Mouse (Mus musculus) testis, adult 10 weeks (tissue): ENCODE results near the gene Cers1. TPM values are rescaled to one million over a fixed set of nuclear protein-coding genes. Genes with fewer than 3 reads are reported as not detected.

Experiments used
- polyA plus RNA-seq: library from polyadenylated mRNA; stranded (reverse); fragments of 350-450 nt; fragmentation: Illumina TruSeq; extraction: RNeasy Lipid Tissue Mini Kit (QIAGEN cat#74804); gene quantifications from one replicate; pipeline ENCODE4 v1.2.3, GENCODE M21; 2014; ENCODE audit warnings: low read depth, low replicate concordance

Cers1 gene
- polyA plus RNA-seq, result not detected

GRCm38 (mm10) chr8:70315624-70316510, at the start of gene Cers1:
Gene Cers1 (plus strand): TSS chr8:70315775.

DNA sequence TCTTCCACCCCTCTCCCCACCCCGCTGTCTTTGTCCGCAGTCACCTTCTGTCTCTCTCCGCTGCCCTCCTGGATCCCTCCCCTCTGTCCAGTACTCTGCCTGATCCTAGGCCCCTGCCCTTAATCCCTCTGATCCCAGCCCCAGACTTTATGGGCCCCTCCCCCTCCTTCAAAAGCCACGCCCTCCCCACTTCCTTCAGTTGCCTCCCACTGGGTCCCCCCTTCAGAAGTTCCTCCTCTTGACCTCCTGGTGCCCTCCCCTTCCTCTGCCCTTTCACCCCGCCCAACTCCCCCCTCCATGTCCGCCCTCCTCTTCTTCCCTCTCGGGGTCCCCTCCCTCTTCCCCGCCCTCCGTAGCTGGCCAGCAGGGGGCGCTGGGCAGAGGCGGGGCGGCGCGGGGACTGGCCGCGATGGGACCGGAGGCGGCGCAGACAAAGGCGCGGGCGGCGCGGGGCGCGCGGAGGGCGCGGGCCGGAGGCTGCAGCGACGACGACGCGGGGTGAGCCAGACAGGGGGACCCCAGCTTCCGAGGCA, 32.9 kb upstream of the Cers1 start, which contains the start of gene Homer3:
TSS of gene Homer3 (plus strand) at position 225 of the 533 bp plus-strand sequence.

DNA sequence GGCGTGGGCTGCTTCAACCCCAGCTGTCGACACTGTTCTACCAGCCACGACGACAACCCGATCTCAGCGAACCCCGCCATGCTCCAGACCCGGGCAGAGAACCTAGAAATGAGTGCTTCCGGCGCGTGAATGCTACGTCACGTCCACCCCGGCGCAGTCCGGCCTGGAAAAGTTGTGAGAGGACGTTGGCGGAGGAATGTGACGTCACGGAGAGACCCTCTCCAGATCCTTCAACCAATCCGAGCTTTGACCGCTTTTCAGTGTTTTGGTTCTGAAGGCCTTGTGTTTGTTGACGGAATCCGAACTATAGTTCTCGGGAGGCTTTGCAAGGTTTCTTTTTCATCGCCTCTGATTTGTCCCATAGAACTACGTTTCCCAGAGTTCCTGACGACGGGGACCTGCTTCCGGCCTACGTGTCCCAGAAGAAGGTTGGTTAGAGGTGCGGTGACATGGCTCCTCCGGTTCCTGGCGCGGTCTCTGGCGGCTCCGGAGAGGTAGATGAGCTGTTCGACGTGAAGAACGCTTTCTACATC, 13.2 kb upstream of the Cers1 start, which contains the start of the genes Ddx49 and Cope:
TSS of gene Ddx49 (minus strand) at position 132 of the 533 bp plus-strand sequence.
TSS of gene Cope (plus strand) at position 161 of the 533 bp plus-strand sequence.

GRCm38 (mm10) chr8:70329124-70329834, 13.7 kb downstream of the Cers1 start, which contains the start of gene Gdf1:
Gene Gdf1 (plus strand): TSS chr8:70329817.

GRCm38 (mm10) chr8:70353194-70353817, 37.7 kb downstream of the Cers1 start, which contains the start of gene Upf1:
Gene Upf1 (minus strand): TSS chr8:70353278.

GRCm38 (mm10) chr8:70373397-70374317, 58.1 kb downstream of the Cers1 start, which contains the start of gene Comp:
Gene Comp (plus strand): TSS chr8:70373558.

Other genes starting within 250 kb of the Cers1 start
- 0.66 TPM for gene Tm6sf2, start 242.9 kb upstream of the Cers1 start, polyA plus RNA-seq
- gene Hapln4, start 232.3 kb upstream of the Cers1 start, polyA plus RNA-seq, result 0.06 TPM
- 0.62 TPM for gene Ncan, start 194.9 kb upstream of the Cers1 start, polyA plus RNA-seq
- gene Nr2c2ap, start 184.4 kb upstream of the Cers1 start, polyA plus RNA-seq, result 0.80 TPM
- gene Rfxank, start 176.6 kb upstream of the Cers1 start, polyA plus RNA-seq, result 0.57 TPM
- 10.0 TPM for gene Borcs8, start 176.3 kb upstream of the Cers1 start, polyA plus RNA-seq
- gene Mef2b, start 176.1 kb upstream of the Cers1 start, polyA plus RNA-seq, result not detected
- 1.4 TPM for gene Tmem161a, start 143.4 kb upstream of the Cers1 start, polyA plus RNA-seq
- 0.84 TPM for gene Slc25a42, start 103.5 kb upstream of the Cers1 start, polyA plus RNA-seq
- gene Sugp2, start 81.5 kb upstream of the Cers1 start, polyA plus RNA-seq, result 123 TPM
- gene Armc6, start 81.3 kb upstream of the Cers1 start, polyA plus RNA-seq, result 0.36 TPM
- 0.17 TPM for gene Homer3, start 32.9 kb upstream of the Cers1 start, polyA plus RNA-seq
- gene Ddx49, start 13.3 kb upstream of the Cers1 start, polyA plus RNA-seq, result 10.8 TPM
- gene Cope, start 13.3 kb upstream of the Cers1 start, polyA plus RNA-seq, result 1.9 TPM
- not detected for gene Gdf1, start 14.0 kb downstream of the Cers1 start, polyA plus RNA-seq
- 3.9 TPM for gene Upf1, start 37.5 kb downstream of the Cers1 start, polyA plus RNA-seq
- gene Comp, start 57.8 kb downstream of the Cers1 start, polyA plus RNA-seq, result 3.0 TPM
- 1.0 TPM for gene Crtc1, start 123.8 kb downstream of the Cers1 start, polyA plus RNA-seq
- gene Klhl26, start 161.2 kb downstream of the Cers1 start, polyA plus RNA-seq, result 0.74 TPM
- 1.8 TPM for gene Tmem59l, start 171.6 kb downstream of the Cers1 start, polyA plus RNA-seq
- gene Crlf1, start 177.4 kb downstream of the Cers1 start, polyA plus RNA-seq, result 0.74 TPM
- gene Rex1bd, start 191.0 kb downstream of the Cers1 start, polyA plus RNA-seq, result not detected
- 3.6 TPM for gene Uba52, start 195.0 kb downstream of the Cers1 start, polyA plus RNA-seq
- gene Fkbp8, start 211.9 kb downstream of the Cers1 start, polyA plus RNA-seq, result 3.0 TPM
- 6.7 TPM for gene Kxd1, start 212.2 kb downstream of the Cers1 start, polyA plus RNA-seq
- 1.3 TPM for gene Ell, start 223.7 kb downstream of the Cers1 start, polyA plus RNA-seq